14 mouse cellular contexts compared by ENCODE assay signal in genomic region chr2:180437149-180437864, GRCm38 (mm10). TPM values are rescaled to one million over a fixed set of nuclear protein-coding genes. Genes with fewer than 3 reads are reported as not detected.
DNase-seq lines count a peak whose midpoint lies in the region; ATAC-seq and TF ChIP-seq lines count a peak whose summit lies in the region.
"Had no signal": no experiment of that assay in that cellular context is flagged by ENCODE, and none has a peak within 500 bp of the region (broad histone marks: within the 10 kb centered on the region; RNA-seq: fewer than 3 reads in every experiment).

No protein-coding gene starts in this region.

- peak; percentile 39; the same call in 1 of the 2 replicates for ATAC-seq in liver, embryonic 16.5 days (ENCODE audit: low read depth)

- peak overlapping the region; percentile 8; the same call in 1 of the 2 replicates for H3K4me2 ChIP-seq in liver, embryonic 16.5 days (ENCODE audit: low read depth, low read length)
- H3K4me2 ChIP-seq: forebrain, embryonic 12.5 days; limb, embryonic 15.5 days; midbrain, embryonic 12.5 days had no signal

- DNase-seq in CD4-positive helper T cell, adult 2 months (ENCODE audit: low read depth, low spot score) = peak; percentile 74
- DNase-seq in thymus, postnatal 0 days (ENCODE audit: low spot score) = peak; percentile 68
- DNase-seq in embryo, embryonic 11 days = no peak
- DNase-seq in frontal cortex, adult 2 months (ENCODE audit: extremely low spot score in 1 of 2, low spot score in 1 of 2) = no peak
- no peak for DNase-seq in testis, postnatal 10 days (ENCODE audit: low spot score)
- DNase-seq: adrenal gland, adult 2 months; right cerebral cortex, postnatal 14 days had no signal

- no peak overlapping the region for H3K9ac ChIP-seq in liver, embryonic 16.5 days (ENCODE audit: low read depth, low read length)
- H3K9ac ChIP-seq: forebrain, embryonic 12.5 days; limb, embryonic 15.5 days; midbrain, embryonic 12.5 days had no signal

- H3K36me3 ChIP-seq in liver, embryonic 16.5 days (ENCODE audit: control insufficient read depth, insufficient read depth) = no peaks in the 10 kb centered on the region
- H3K36me3 ChIP-seq: embryonic facial prominence, embryonic 10.5 days; forebrain, embryonic 12.5 days; hindbrain, embryonic 10.5 days; limb, embryonic 15.5 days; midbrain, embryonic 12.5 days had no signal

- no peaks in the 10 kb centered on the region for H3K9me3 ChIP-seq in liver, embryonic 16.5 days (replicated peaks; ENCODE audit: control insufficient read depth, low read length)
- H3K9me3 ChIP-seq: embryonic facial prominence, embryonic 10.5 days; forebrain, embryonic 12.5 days; hindbrain, embryonic 10.5 days; limb, embryonic 15.5 days; midbrain, embryonic 12.5 days had no signal

- H3K27me3 ChIP-seq in liver, embryonic 16.5 days (ENCODE audit: control insufficient read depth, insufficient read depth, low read depth, low read length) = no peaks in the 10 kb centered on the region
- H3K27me3 ChIP-seq: forebrain, embryonic 12.5 days; limb, embryonic 15.5 days; midbrain, embryonic 12.5 days had no signal

- TF ChIP-seq POLR2A in bone marrow macrophage, adult 2 months (IDR thresholded peaks at IDR 0.05; ENCODE audit: borderline replicate concordance, low read depth, low read length) = no peak

- no peak for TF ChIP-seq CTCF in bone marrow macrophage, adult 2 months (IDR thresholded peaks at IDR 0.05; ENCODE audit: low read depth, low read length)

- H3K4me3 ChIP-seq in bone marrow macrophage, adult 2 months (ENCODE audit: insufficient read depth, low read length) = no peak overlapping the region
- no peak overlapping the region for H3K4me3 ChIP-seq in liver, embryonic 16.5 days (ENCODE audit: low read depth, low read length)
- H3K4me3 ChIP-seq: embryonic facial prominence, embryonic 10.5 days; forebrain, embryonic 12.5 days; hindbrain, embryonic 10.5 days; limb, embryonic 15.5 days; midbrain, embryonic 12.5 days had no signal

- 11% methylated on average over 5 of the region's 5 CpGs for WGBS in liver, embryonic 16.5 days (ENCODE audit: insufficient replicate concordance)

- H3K4me1 ChIP-seq in bone marrow macrophage, adult 2 months (ENCODE audit: control insufficient read depth, insufficient read depth, low read length) = peaks cover 92% of the 10 kb centered on the region
- H3K4me1 ChIP-seq in liver, embryonic 16.5 days (ENCODE audit: control insufficient read depth, low read depth, low read length) = no peaks in the 10 kb centered on the region; the same call in 1 of the 2 replicates

- peak overlapping the region; percentile 82 for H3K27ac ChIP-seq in bone marrow macrophage, adult 2 months (ENCODE audit: insufficient read depth, low read depth, low read length)
- H3K27ac ChIP-seq in liver, embryonic 16.5 days (ENCODE audit: low read length) = no peak overlapping the region
- H3K27ac ChIP-seq: embryonic facial prominence, embryonic 10.5 days; forebrain, embryonic 12.5 days; hindbrain, embryonic 10.5 days; limb, embryonic 15.5 days; midbrain, embryonic 12.5 days had no signal

RNA-seq across cellular contexts. Expression of gene Slco4a1, which starts 18.7 kb away (rescaled TPM):
- 35.7 and 36.4 TPM in 2 replicates for polyA plus RNA-seq in bone marrow macrophage, adult 2 months (2012; ENCODE audit: insufficient read depth, insufficient read length, missing spikeins)
- polyA plus RNA-seq in liver, embryonic 16.5 days (2015; fragmentation: Nextera tagmentation; extraction: Ambion mirVana) = 0.84 and 0.86 TPM in 2 replicates
- polyA plus RNA-seq in thymus, postnatal 0 days (2015; fragmentation: Nextera tagmentation; extraction: Ambion mirVana) = 8.1 and 8.9 TPM in 2 replicates
- polyA plus RNA-seq in frontal cortex, adult 2 months (2012; rRNA removed) = 3.1 and 3.4 TPM in 2 replicates

Comparison
In these comparisons a context has a peak if more than half of its experiments do, and no peak if none do; other contexts are left out.
1. DNase-seq: peak in CD4-positive helper T cell, adult 2 months (single experiment) and thymus, postnatal 0 days (single experiment); none in embryo, embryonic 11 days (single experiment), frontal cortex, adult 2 months (0 of 2) and testis, postnatal 10 days (single experiment).